Mouse (Mus musculus): ENCODE measurements at regions not wholly inside any gene's neighbourhood (a gene's known extent, or its start where the extent isn't known, plus 50 kb on each side); places are given as distances from the start of the nearest gene placed in this dataset.

GRCm38 (mm10) chr4:83949612-83950011 is 424.3 kb downstream of the Ccdc171 start:
- TF ChIP-seq POLR2A (IDR thresholded peaks at IDR 0.05; ENCODE audit: extremely low read depth, insufficient read depth, low read length) (no peak), CTCF (IDR thresholded peaks at IDR 0.05; ENCODE audit: low read depth, low read length) (no peak)

Measured in liver, adult 2 months (tissue).